Mouse (Mus musculus): ENCODE measurements around the gene Lonrf2.
A peak's percentile ranks its signal among the peaks of the same experiment; 100 is the strongest.

The Lonrf2 gene

DNA sequence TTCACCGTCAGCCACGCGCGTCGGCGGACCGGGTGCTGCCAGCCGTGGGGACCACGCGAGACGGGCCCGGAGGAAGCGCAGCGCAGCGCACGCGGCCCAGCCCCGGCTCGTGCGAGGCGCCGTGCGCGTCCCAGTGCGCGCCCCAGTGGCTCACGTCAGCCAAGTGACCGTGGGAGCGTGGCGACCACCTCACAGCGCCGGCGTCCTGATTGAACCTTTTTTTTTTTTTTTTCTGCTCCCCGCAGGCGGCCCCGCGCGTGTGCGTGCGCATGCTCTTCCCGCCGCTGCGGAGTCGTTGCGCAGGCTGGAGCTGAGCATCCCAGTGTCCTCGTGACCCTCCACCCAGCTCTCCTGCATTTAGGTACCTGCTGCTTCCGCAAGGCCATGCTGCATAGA, at the start of gene Lonrf2:
Gene Lonrf2 (minus strand): TSS at position 235 of the 396 bp plus-strand sequence.
- DNase-seq: peak; percentile 4

GRCm38 (mm10) chr1:38885956-38886355, 49.4 kb upstream of the Lonrf2 start:
- DNase-seq: no peak

DNA sequence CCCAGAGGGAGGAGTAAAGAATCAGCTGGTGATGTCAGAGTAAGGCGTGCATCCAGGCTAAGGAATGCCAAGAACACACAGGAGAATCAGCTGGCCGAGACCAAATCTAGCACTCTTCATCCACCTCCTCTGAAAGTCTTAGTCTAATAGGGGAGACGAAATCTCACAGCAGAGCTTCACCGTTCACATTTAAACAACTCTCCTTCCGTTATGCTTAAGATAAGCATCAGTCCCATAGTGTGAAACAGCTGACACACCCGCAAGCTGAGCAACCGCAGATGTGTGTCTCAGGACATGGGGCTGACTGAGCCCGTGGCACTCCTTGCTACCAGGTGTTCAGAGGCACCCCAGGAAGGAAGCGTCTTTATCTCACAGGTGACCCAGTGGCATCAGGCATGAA, 47.3 kb upstream of the Lonrf2 start:
- no peak for DNase-seq

DNA sequence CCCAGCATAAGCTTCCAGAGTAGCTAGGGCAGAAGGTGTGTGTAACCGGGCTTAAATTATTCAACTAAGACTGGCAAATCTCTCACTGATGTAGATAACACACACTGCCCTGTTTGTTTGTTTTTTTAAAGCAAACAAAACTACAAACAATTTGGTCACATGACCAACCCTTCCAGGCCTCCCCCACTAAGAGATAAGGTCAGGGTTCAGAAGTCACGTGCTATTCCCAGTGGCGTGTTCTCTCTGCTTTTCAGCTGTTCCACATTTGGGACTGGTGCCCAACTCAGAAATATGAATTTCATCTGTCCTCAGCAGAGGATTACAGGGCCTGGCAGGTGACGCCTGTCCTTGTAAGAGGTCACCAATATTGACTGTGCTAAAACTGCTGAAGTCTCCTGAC, 46.2 kb upstream of the Lonrf2 start:
- DNase-seq: no peak

- DNase-seq: no peak
Observed at GRCm38 (mm10) chr1:38881366-38881765, 44.9 kb upstream of the Lonrf2 start.

DNA sequence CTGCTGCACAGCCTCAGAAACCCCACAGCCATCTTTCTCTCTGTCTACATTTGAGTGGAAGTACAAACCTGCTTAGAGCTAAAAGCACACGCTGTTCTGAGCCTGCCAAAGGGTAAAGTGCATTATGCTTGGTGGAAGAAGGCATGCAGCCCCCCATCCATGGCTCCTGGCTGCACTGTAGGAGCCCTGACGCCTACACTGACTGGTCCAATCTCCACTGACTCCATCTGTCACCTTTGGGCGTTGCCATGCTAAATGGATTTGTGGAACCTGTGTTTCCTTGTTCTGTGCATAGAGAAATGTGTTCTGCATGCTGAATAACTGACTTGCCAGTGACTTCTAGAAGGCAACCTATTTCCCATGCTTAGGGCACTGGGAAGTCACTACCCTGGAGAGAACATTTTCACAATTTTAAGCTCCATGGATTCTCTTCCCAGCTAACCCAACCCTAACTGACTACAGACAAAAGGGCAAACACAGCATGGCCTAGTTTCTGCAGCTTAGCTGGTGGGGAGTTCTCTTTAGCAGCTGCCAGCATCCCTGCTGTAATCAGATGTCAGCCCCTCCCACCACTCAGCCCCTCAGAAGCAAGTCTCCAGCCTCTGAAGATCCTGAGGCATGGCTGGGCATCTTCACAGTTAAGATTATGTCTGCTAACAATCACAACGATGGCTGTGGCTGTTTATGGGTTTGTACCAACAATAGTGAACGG, 40.3 kb upstream of the Lonrf2 start:
- DNase-seq: no peak

DNA sequence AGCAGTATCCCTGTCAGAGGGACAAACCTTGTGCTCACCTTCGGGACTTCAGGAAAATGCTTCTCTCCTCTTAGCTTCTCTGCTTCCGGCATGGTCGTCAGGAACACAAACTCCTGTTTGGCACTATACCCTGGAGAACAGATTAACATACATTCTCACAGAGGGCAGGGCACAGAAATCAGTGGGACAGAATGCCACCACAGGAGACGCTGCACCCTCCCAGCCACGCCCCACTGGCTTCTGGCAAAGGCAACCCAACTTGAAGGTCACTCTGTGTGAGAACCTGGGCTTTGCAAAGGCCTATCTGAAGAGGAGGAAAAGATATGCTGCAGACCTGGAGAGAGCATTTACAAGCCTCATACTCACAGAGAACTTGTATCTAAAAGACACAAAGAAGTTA, 37.4 kb upstream of the Lonrf2 start:
- DNase-seq: no peak

- DNase-seq: no peak
Observed at GRCm38 (mm10) chr1:38871834-38872233, 35.3 kb upstream of the Lonrf2 start.

DNA sequence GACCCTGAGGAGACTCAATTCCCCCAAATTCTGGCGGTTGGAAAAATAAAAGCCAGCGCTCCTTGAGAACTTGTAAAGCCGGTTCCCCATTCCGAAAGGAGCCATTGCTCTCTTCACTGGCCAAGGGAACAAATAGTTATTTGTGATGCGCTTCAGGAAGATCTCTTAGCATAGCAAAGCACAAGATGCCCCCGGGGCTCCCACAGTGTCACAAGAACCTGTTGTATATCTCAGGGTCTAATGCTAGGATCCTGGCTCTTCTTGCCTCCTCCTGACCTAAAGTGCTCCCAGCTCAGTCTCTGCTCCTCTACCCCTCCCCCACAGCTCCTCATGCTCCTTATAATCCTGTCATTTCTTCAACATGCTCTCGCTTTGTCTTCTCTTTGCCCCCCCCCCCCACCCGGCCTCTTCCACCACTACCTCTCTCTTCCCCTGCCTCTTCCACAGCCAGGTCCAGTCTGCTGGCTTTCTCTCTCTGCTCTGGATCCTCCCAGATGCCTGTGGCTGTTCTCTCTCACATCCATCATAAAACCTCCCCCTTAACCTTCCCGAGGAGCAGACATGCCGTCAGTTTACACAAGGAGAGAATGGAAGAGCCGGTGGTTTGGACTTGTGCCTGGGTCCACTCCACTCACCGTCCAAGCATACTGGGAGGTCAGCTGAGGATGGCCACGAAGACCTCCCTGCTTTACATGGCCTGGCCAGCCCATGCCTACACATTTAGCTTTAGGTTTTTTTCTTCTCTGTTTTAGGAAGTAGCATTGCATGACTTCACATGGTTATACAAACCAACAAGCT, 33.1 kb upstream of the Lonrf2 start:
- DNase-seq: no peak

- DNase-seq: no peak
Observed at GRCm38 (mm10) chr1:38866242-38866641, 29.7 kb upstream of the Lonrf2 start.

DNA sequence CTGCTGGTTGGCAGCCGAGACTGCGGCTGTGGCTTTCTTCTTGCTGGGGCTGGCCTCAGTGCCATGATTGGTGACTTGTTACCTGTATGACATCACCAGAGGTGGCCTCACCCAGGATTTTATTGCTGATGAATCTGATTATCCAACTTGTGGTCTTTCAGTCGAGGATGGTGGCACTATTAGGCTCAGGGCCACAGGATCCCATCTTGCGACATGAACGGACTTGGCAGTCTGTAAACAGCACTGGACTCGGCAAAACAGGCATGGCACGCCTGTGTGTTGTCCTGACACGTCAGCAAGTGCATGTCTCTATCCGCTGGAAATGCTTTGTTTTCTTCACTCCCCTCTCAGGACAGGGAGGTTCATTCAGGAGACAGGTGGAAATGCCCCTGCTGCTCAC, 27.8 kb upstream of the Lonrf2 start:
- DNase-seq: no peak

GRCm38 (mm10) chr1:38862213-38862612, 25.7 kb upstream of the Lonrf2 start:
- DNase-seq: no peak

DNA sequence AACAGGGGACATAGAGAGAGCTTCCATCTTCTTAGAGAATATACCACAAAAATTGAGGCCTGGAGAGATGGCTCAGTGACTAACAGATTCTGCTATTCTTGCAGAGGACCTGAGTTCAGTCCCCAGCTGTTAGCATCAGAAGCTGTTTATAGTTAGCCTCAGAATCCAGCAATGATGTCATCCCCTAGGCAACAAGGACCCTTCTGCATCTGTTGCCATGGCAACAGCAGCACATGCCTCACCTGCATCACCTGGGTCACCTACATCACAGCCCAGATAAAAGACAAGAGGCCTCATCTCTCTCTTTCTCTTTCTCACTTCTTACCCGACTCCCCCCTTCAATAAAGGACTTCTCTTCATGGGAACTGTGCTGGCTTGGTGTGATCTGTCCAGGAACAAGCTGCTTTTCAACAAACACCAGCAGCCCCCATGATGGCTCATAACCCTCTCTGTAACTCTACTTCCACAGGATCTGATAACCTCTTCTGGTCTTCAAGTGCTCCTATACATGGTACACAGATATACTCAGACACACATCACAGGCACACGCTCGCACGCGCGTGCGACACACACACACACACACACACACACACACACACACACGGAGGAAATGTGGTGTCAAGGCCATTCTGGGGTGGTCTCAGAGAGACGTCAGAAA, 24.5 kb upstream of the Lonrf2 start:
- no peak for DNase-seq

DNA sequence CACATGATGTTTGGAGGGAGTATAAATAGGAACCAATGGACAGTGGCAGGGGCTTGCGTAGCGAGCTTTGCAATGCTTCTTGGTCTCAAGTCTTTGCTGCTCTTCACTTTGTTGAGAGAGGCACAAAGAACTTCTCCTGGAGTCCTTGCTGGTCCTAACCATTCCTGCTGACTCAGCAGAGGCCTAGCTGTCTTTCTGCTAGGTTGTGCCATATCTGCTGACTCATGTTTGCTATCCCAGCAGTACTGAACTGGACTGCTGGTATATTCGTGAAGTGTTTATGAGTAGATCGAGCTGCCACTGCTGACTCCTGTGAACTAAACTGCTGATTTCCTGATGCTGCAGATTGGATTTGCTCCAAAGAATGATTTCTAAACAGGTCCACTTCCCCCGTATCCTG, 23.7 kb upstream of the Lonrf2 start:
- no peak for DNase-seq

DNA sequence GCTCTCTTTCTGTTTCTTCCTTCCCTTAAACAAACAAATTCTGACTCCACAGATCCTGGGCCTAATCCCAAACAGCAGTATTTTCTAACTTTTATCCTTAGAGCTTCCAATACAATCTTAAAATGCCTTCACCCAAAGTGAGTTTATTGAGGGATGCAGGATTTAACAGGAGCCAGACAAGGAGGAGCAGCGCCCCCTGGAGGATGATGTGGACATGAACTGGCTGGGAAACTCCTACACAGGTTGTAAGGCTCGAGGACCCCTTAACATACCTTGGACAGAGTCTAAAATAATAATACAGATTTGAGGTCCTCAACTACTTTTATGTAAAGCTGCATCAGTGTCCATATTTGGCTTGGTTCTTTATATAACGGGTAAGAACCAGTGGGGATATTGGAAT, 19.7 kb upstream of the Lonrf2 start:
- DNase-seq: peak; percentile 38

DNA sequence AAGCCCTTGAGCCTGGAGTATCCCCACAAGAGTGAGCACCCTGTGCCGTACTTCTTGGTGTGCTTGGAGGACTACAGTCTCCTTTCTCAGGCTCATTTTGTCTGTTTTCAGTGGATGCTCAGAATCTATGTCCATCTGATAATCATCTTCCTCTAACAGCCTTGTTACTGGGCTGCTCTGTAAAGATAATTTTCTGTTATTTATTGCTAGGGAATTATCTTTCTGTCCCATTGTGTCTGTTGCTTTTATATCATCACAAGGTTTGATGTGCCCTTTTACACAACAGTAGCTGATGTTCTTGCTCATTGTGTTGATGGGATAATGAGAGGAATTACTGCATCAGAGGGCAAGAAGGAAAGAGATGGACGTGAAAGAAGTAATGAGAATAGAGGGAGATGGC, 15.7 kb upstream of the Lonrf2 start:
- DNase-seq: no peak

- DNase-seq: no peak
Observed at GRCm38 (mm10) chr1:38850650-38851049, 14.1 kb upstream of the Lonrf2 start.

GRCm38 (mm10) chr1:38848451-38849289, 12.2 kb upstream of the Lonrf2 start:
- no peak for DNase-seq

DNA sequence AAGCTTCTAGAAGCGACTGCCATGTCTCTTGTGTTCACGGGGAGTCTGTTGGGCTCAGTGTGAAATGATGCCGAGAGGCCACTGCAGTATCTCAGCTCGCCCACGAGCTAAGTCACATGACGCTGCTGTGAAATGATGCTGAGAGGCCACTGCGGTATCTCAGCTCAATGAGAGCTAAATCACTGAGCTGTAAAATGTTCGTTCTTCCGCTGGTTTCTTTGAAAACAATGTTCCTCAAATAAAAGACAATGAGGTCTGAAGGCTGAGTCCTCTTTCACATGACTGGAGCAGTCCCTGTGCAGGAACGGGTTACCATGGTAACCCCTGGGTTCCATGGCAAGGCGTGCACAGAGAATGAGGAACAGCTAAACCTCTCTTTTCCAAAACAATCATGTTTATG, 11.5 kb upstream of the Lonrf2 start:
- DNase-seq: no peak

- no peak for DNase-seq
Observed at GRCm38 (mm10) chr1:38843275-38843674, 6.8 kb upstream of the Lonrf2 start.

DNA sequence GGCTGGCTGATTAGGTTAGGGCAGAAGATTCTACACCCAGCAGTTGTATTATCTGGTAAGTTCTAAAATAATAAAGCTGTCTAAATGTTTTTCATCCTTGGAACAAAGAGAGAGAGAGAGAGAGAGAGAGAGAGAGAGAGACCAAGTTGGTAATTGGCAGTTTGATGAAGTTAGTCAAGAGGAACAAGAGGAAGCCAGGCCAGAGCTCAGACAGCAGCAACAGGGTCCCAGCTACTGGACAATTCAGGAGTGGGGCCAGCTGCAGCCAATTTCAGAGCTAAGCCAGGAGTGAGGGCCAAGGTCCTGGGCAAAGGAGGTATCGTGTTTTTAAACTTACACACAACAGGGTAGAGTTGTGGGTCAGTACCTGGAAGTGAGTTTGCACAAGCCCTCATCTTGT, 6.3 kb upstream of the Lonrf2 start:
- no peak for DNase-seq

DNA sequence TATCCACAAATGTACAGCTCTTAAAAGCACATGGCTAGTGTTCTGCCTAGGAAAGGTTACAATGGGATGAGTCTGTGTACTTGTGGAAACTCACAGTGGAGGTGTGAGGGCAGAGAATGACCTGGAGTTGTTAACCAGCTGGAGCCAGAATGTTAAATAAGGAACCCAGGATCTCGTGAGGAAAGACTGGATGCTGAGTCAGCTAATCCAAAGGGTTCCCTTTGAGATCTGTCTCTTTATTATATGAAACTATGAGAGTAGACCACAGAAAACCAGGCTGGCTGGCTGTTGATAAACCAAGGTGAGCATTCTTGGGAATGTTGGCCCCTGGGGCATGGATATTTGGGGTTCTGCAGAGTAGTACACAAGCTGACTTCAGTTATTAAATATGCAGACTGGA, 3.4 kb upstream of the Lonrf2 start:
- no peak for DNase-seq
